Mouse (Mus musculus) MN1 (cell line): ENCODE results near the gene Mmadhc.

Experiments used
- DNase-seq: peaks from one replicate; pipeline ENCODE4 v3.0.0-alpha.2; 2016; ENCODE audit warnings: low spot score

Gene Mmadhc

GRCm38 (mm10) chr2:50265215-50265785, 31.3 kb downstream of the Mmadhc start:
- DNase-seq = no peak

- DNase-seq = no peak
These were observed 32.5 kb downstream of the Mmadhc start for GRCm38 (mm10) chr2:50264059-50264458.

- no peak for DNase-seq
These were observed 41.6 kb downstream of the Mmadhc start for GRCm38 (mm10) chr2:50254955-50255354.

GRCm38 (mm10) chr2:50248551-50248950, 48.0 kb downstream of the Mmadhc start:
- no peak for DNase-seq

- no peak for DNase-seq
These were observed 63.1 kb downstream of the Mmadhc start for GRCm38 (mm10) chr2:50233491-50233890.
